Mouse (Mus musculus): ENCODE data around the gene Cerkl. TPM values are rescaled to one million over a fixed set of nuclear protein-coding genes. Genes with fewer than 3 reads are reported as not detected.

The Cerkl gene
- total and polyA plus RNA-seq, 3 experiments: 3.5 to 7.4 TPM; not detected in 1

DNA sequence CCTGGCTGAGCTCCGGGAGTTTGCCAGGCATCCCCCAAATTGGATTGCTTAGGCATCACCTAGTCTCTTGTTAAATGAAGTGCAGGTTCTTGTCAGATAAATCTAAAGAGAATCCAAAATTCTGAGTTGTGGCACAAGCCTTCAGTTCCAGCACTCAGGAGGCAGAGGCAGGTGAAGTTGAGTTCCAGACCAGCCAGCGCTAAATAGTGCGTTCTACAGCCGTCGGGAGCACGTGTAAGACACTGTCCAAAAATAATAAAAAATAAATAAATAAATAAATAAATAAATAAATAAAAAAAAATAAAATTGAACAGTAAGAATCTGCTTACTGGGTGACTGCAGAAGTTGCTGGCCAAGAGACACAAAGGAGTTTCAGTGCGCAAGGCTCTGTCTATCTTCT is 27.5 kb downstream of the Cerkl start:
- H3K9ac ChIP-seq (ENCODE audit: control insufficient read depth, low read depth, low read length, poor library complexity, severe bottlenecking): no peak overlapping the region
- H3K9me3 ChIP-seq (replicated peaks; ENCODE audit: insufficient read depth, low read length): no peaks in the 10 kb centered on the region
- H3K4me3 ChIP-seq (ENCODE audit: control insufficient read depth in 1 of 2, insufficient read depth in 1 of 2, low read depth in 2 of 2, low read length in 2 of 2): no peak overlapping the region
- no peak for DNase-seq (ENCODE audit: low read depth, low spot score)
- H3K36me3 ChIP-seq (ENCODE audit: control insufficient read depth in 1 of 2, insufficient read depth in 2 of 2, low read length in 2 of 2): no peaks in the 10 kb centered on the region
- TF ChIP-seq POLR2AphosphoS2 (IDR thresholded peaks at IDR 0.05; ENCODE audit: low read length) (no peak), JUND (IDR thresholded peaks at IDR 0.05; ENCODE audit: low read depth, low read length) (no peak), USF1 (IDR thresholded peaks at IDR 0.05; ENCODE audit: low read depth, low read length) (no peak), SIN3A (IDR thresholded peaks at IDR 0.05; ENCODE audit: low read length) (no peak), CHD1 (IDR thresholded peaks at IDR 0.05; ENCODE audit: low read depth, low read length) (no peak), NRF1 (IDR thresholded peaks at IDR 0.05; ENCODE audit: insufficient read depth, low read depth, low read length, poor library complexity, severe bottlenecking) (no peak), ZNF384 (IDR thresholded peaks at IDR 0.05; ENCODE audit: low read depth, low read length) (no peak)
- no peaks in the 10 kb centered on the region for H3K79me2 ChIP-seq (ENCODE audit: control insufficient read depth, insufficient read depth, low read length, poor library complexity)
- H3K27ac ChIP-seq (ENCODE audit: control insufficient read depth, low read depth, low read length): no peak overlapping the region
- H3K27me3 ChIP-seq (ENCODE audit: control insufficient read depth in 1 of 2, insufficient read depth in 2 of 2, low read length in 2 of 2): peaks cover 0 to 2% of the 10 kb centered on the region in 2 experiments; a peak in 1 of 4 replicates
- H3K4me1 ChIP-seq (ENCODE audit: control insufficient read depth in 1 of 2, insufficient read depth in 2 of 2, low read length in 2 of 2): no peaks in the 10 kb centered on the region

GRCm38 (mm10) chr2:79428569-79429104 is 27.9 kb downstream of the Cerkl start:
- no peaks in the 10 kb centered on the region for H3K9me3 ChIP-seq (replicated peaks; ENCODE audit: insufficient read depth, low read length)
- no peaks in the 10 kb centered on the region for H3K4me1 ChIP-seq (ENCODE audit: control insufficient read depth in 1 of 2, insufficient read depth in 2 of 2, low read length in 2 of 2)
- peaks cover 0 to 2% of the 10 kb centered on the region in 2 experiments; a peak in 1 of 4 replicates for H3K27me3 ChIP-seq (ENCODE audit: control insufficient read depth in 1 of 2, insufficient read depth in 2 of 2, low read length in 2 of 2)
- TF ChIP-seq USF2 (IDR thresholded peaks at IDR 0.05; ENCODE audit: borderline replicate concordance in 1 of 2, insufficient read depth in 1 of 2, low read depth in 1 of 2, low read length in 2 of 2) (no peak), GATA1 (IDR thresholded peaks at IDR 0.05; ENCODE audit: low read depth, low read length) (no peak), BHLHE40 (IDR thresholded peaks at IDR 0.05; ENCODE audit: borderline replicate concordance, low read depth, low read length) (no peak), EP300 (IDR thresholded peaks at IDR 0.05; ENCODE audit: low read depth in 1 of 2, low read length in 2 of 2) (no peak), NELFE (IDR thresholded peaks at IDR 0.05; ENCODE audit: low read depth, low read length) (no peak), TCF12 (IDR thresholded peaks at IDR 0.05; ENCODE audit: low read depth, low read length) (no peak), ZC3H11A (IDR thresholded peaks at IDR 0.05; ENCODE audit: low read depth, low read length) (no peak), MAFK (IDR thresholded peaks at IDR 0.05; ENCODE audit: borderline replicate concordance, low read depth, low read length) (no peak), RCOR1 (IDR thresholded peaks at IDR 0.05; ENCODE audit: low read depth, low read length) (no peak), SIN3A (IDR thresholded peaks at IDR 0.05; ENCODE audit: low read length) (no peak), HCFC1 (IDR thresholded peaks at IDR 0.05; ENCODE audit: low read depth, low read length) (no peak), E2F4 (IDR thresholded peaks at IDR 0.05; ENCODE audit: borderline replicate concordance, low read depth, low read length) (no peak), ZMIZ1 (IDR thresholded peaks at IDR 0.05; ENCODE audit: low read depth, low read length) (no peak), POLR2A (IDR thresholded peaks at IDR 0.05; ENCODE audit: control insufficient read depth in 1 of 2, insufficient read depth in 1 of 2, low read depth in 1 of 2, low read length in 2 of 2, poor library complexity in 1 of 2) (no peak), ETS1 (IDR thresholded peaks at IDR 0.05; ENCODE audit: low read depth, low read length) (no peak), POLR2AphosphoS5 (IDR thresholded peaks at IDR 0.05; ENCODE audit: borderline replicate concordance, low read depth, low read length) (no peak), GABPA (IDR thresholded peaks at IDR 0.05; ENCODE audit: low read depth, low read length) (no peak), TAL1 (IDR thresholded peaks at IDR 0.05; ENCODE audit: low read length) (no peak), CHD1 (IDR thresholded peaks at IDR 0.05; ENCODE audit: low read depth, low read length) (no peak)
- H3K9ac ChIP-seq (ENCODE audit: control insufficient read depth, low read depth, low read length, poor library complexity, severe bottlenecking): no peak overlapping the region
- H3K4me3 ChIP-seq (ENCODE audit: control insufficient read depth in 1 of 2, insufficient read depth in 1 of 2, low read depth in 2 of 2, low read length in 2 of 2): no peak overlapping the region
- H3K27ac ChIP-seq (ENCODE audit: control insufficient read depth, low read depth, low read length): no peak overlapping the region
- no peak for DNase-seq (ENCODE audit: low read depth, low spot score)
- no peaks in the 10 kb centered on the region for H3K79me2 ChIP-seq (ENCODE audit: control insufficient read depth, insufficient read depth, low read length, poor library complexity)
- no peaks in the 10 kb centered on the region for H3K36me3 ChIP-seq (ENCODE audit: control insufficient read depth in 1 of 2, insufficient read depth in 2 of 2, low read length in 2 of 2)
